Mouse (Mus musculus) right cerebral cortex, postnatal 10 days (tissue): ENCODE measurements around the gene Stx11.

Experiments
- DNase-seq, 2 experiments: peaks; one replicate each; pipeline ENCODE4 v3.0.0; 2021; ENCODE audit warnings: low spot score in 2 of 2

The Stx11 gene

GRCm38 (mm10) chr10:12964151-12965075 lies at the start of gene Stx11:
TSS of gene Stx11 (minus strand) at chr10:12964298.
- DNase-seq, result peak; percentile 26 to 35

GRCm38 (mm10) chr10:13008737-13009121 lies 44.6 kb upstream of the Stx11 start:
- DNase-seq, result no peak

GRCm38 (mm10) chr10:13007876-13008736 lies 44.0 kb upstream of the Stx11 start:
- DNase-seq, result peak; percentile 98 to 99

GRCm38 (mm10) chr10:13005043-13005442 lies 40.9 kb upstream of the Stx11 start, which contains the start of gene Sf3b5:
TSS of gene Sf3b5 (plus strand) at chr10:13005343.
- no peak for DNase-seq

GRCm38 (mm10) chr10:12996736-12997477 lies 32.8 kb upstream of the Stx11 start:
- peak; percentile 80 to 90 for DNase-seq

GRCm38 (mm10) chr10:12993411-12994039 lies 29.4 kb upstream of the Stx11 start:
- DNase-seq, result no peak

GRCm38 (mm10) chr10:12991953-12992352 lies 27.9 kb upstream of the Stx11 start:
- no peak for DNase-seq

GRCm38 (mm10) chr10:12986943-12987342 lies 22.8 kb upstream of the Stx11 start:
- no peak for DNase-seq

GRCm38 (mm10) chr10:12986485-12986884 lies 22.4 kb upstream of the Stx11 start:
- no peak for DNase-seq

- no peak for DNase-seq
These were observed 20.9 kb upstream of the Stx11 start for GRCm38 (mm10) chr10:12985028-12985427.

- DNase-seq, result no peak
These were observed 19.4 kb upstream of the Stx11 start for GRCm38 (mm10) chr10:12983516-12983915.

GRCm38 (mm10) chr10:12981071-12981470 lies 17.0 kb upstream of the Stx11 start:
- DNase-seq, result no peak

- DNase-seq, result no peak
These were observed 13.7 kb upstream of the Stx11 start for GRCm38 (mm10) chr10:12977787-12978212.

- no peak for DNase-seq
These were observed 12.5 kb upstream of the Stx11 start for GRCm38 (mm10) chr10:12976552-12976951.

- no peak for DNase-seq
These were observed 11.9 kb upstream of the Stx11 start for GRCm38 (mm10) chr10:12975957-12976356.

- DNase-seq, result no peak
These were observed 11.4 kb upstream of the Stx11 start for GRCm38 (mm10) chr10:12975461-12975860.

GRCm38 (mm10) chr10:12974572-12974971 lies 10.5 kb upstream of the Stx11 start:
- no peak for DNase-seq

- DNase-seq, result no peak
These were observed 1.6 kb upstream of the Stx11 start for GRCm38 (mm10) chr10:12965669-12966180.

GRCm38 (mm10) chr10:12963362-12964147 lies 543 bp downstream of the Stx11 start:
- no peak for DNase-seq

GRCm38 (mm10) chr10:12962238-12962637 lies 1.9 kb downstream of the Stx11 start:
- no peak for DNase-seq
